In genomic region chr11:59956749-59957148, GRCm38 (mm10) we compare ENCODE assay signal across 6 mouse cellular contexts.
"Had no signal": no experiment of that assay in that cellular context is flagged by ENCODE, and none has a peak within 500 bp of the region (broad histone marks: within the 10 kb centered on the region; RNA-seq: fewer than 3 reads in every experiment).

No protein-coding gene starts in this region.

- DNase-seq: kidney, adult 18-20 months; kidney, postnatal 14 days; lung, embryonic 14.5 days; right cerebral cortex, postnatal 25 days; thymus, adult 18-20 months; thymus, postnatal 14 days had no signal
